Mouse (Mus musculus): ENCODE results near the gene Trim34b. TPM values are rescaled to one million over a fixed set of nuclear protein-coding genes. Genes with fewer than 3 reads are reported as not detected.
A peak's percentile ranks its signal among the peaks of the same experiment; 100 is the strongest.
"Not testable (repeated sequence)": the region's sequence is repeated elsewhere in the genome, so short reads cannot be mapped to it uniquely, and the experiment has no call there.

Trim34b gene
- polyA plus RNA-seq, 2 experiments = 0.11 TPM; not detected in 1

DNA sequence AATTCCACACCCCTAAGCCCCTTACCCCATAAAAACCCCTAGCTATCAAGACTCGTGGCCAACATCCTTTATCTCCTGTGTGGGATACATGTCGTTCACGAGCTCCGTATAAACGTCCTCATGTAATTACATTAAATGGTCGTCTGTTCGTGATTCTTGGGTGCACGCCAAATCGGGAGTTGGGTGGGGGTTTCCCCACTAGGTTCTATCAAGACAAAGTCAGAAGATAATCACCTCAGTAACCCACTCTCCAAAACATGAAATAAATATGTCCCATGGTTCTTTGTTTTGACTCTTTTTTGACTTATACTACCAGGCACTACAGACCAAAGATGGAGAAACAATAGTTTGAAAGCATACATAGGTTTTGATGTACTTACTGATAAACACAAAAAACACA is 7.2 kb upstream of the Trim34b start:
- no peak for ATAC-seq (ENCODE audit: low FRiP score, low read depth)
- no peak for TF ChIP-seq POLR2A (IDR thresholded peaks at IDR 0.05; ENCODE audit: borderline replicate concordance, extremely low read depth, insufficient read depth, insufficient read length)
- H3K9ac ChIP-seq (ENCODE audit: low read depth, low read length, severe bottlenecking) = no peak overlapping the region

GRCm38 (mm10) chr7:104335547-104335946 is 6.3 kb downstream of the Trim34b start:
- not testable (repeated sequence) for ATAC-seq (ENCODE audit: low FRiP score, low read depth); H3K9me3 ChIP-seq (ENCODE audit: control insufficient read depth, low read length); H3K27ac ChIP-seq (replicated peaks; ENCODE audit: low read depth, low read length); H3K9ac ChIP-seq (ENCODE audit: low read depth, low read length, severe bottlenecking); H3K27me3 ChIP-seq (ENCODE audit: control insufficient read depth, insufficient read depth, low read length); H3K4me2 ChIP-seq (replicated peaks; ENCODE audit: low read depth, low read length, severe bottlenecking); H3K4me3 ChIP-seq (replicated peaks; ENCODE audit: low read length); H3K36me3 ChIP-seq (ENCODE audit: control insufficient read depth, insufficient read depth, low read length); H3K4me1 ChIP-seq (ENCODE audit: control insufficient read depth, insufficient read depth, low read length); DNase-seq (ENCODE audit: low spot score)
- 69% methylated on average over 3 of the region's 3 CpGs for WGBS

More for the DNA sequence above, 7.2 kb upstream of the Trim34b start:
- H3K27ac ChIP-seq (replicated peaks; ENCODE audit: low read depth, low read length) = no peak overlapping the region
- no peak overlapping the region for H3K4me2 ChIP-seq (replicated peaks; ENCODE audit: low read depth, low read length, severe bottlenecking)
- no peaks in the 10 kb centered on the region for H3K4me1 ChIP-seq (ENCODE audit: control insufficient read depth, insufficient read depth, low read length)
- no peak for DNase-seq (ENCODE audit: low spot score)
- H3K4me3 ChIP-seq (replicated peaks; ENCODE audit: low read length) = no peak overlapping the region
- H3K36me3 ChIP-seq (ENCODE audit: control insufficient read depth, insufficient read depth, low read length) = no peaks in the 10 kb centered on the region
- 69% methylated on average over 9 of the region's 9 CpGs for WGBS
- H3K27me3 ChIP-seq (ENCODE audit: control insufficient read depth, insufficient read depth, low read length) = no peaks in the 10 kb centered on the region
- no peaks in the 10 kb centered on the region for H3K9me3 ChIP-seq (ENCODE audit: control insufficient read depth, low read length)

GRCm38 (mm10) chr7:104340744-104341143 is 11.5 kb downstream of the Trim34b start:
- DNase-seq (ENCODE audit: low spot score); H3K9ac ChIP-seq (ENCODE audit: low read depth, low read length, severe bottlenecking); H3K9me3 ChIP-seq (ENCODE audit: control insufficient read depth, low read length); H3K4me2 ChIP-seq (replicated peaks; ENCODE audit: low read depth, low read length, severe bottlenecking); H3K36me3 ChIP-seq (ENCODE audit: control insufficient read depth, insufficient read depth, low read length); H3K27me3 ChIP-seq (ENCODE audit: control insufficient read depth, insufficient read depth, low read length); ATAC-seq (ENCODE audit: low FRiP score, low read depth); H3K4me3 ChIP-seq (replicated peaks; ENCODE audit: low read length); H3K27ac ChIP-seq (replicated peaks; ENCODE audit: low read depth, low read length); H3K4me1 ChIP-seq (ENCODE audit: control insufficient read depth, insufficient read depth, low read length): not testable (repeated sequence)
- WGBS = 84% methylated on average over 2 of the region's 4 CpGs

DNA sequence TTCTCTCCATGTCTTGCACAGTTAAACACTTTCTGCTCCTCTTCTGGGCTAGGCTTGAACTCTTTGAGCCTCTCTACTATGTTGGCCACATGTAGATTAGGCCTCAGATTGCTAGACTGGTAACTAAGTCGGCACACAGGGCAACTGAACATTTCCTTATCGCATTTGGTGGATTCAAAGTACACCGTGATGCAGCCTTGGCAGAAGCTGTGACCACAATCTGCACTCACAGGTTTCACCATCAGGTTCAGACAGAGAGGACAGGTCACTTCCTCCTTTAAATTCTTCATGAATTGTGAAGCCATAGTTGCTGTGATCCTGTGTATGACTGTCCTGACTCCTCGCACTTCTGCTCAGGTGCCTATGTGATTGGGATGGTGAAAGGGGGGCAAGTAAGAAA is 18.8 kb downstream of the Trim34b start:
- ATAC-seq (ENCODE audit: low FRiP score, low read depth); H3K36me3 ChIP-seq (ENCODE audit: control insufficient read depth, insufficient read depth, low read length); H3K4me1 ChIP-seq (ENCODE audit: control insufficient read depth, insufficient read depth, low read length); H3K4me2 ChIP-seq (replicated peaks; ENCODE audit: low read depth, low read length, severe bottlenecking); H3K4me3 ChIP-seq (replicated peaks; ENCODE audit: low read length); DNase-seq (ENCODE audit: low spot score); H3K9me3 ChIP-seq (ENCODE audit: control insufficient read depth, low read length); H3K27ac ChIP-seq (replicated peaks; ENCODE audit: low read depth, low read length); H3K9ac ChIP-seq (ENCODE audit: low read depth, low read length, severe bottlenecking); H3K27me3 ChIP-seq (ENCODE audit: control insufficient read depth, insufficient read depth, low read length): not testable (repeated sequence)
- WGBS = 90% methylated on average over 4 of the region's 4 CpGs

DNA sequence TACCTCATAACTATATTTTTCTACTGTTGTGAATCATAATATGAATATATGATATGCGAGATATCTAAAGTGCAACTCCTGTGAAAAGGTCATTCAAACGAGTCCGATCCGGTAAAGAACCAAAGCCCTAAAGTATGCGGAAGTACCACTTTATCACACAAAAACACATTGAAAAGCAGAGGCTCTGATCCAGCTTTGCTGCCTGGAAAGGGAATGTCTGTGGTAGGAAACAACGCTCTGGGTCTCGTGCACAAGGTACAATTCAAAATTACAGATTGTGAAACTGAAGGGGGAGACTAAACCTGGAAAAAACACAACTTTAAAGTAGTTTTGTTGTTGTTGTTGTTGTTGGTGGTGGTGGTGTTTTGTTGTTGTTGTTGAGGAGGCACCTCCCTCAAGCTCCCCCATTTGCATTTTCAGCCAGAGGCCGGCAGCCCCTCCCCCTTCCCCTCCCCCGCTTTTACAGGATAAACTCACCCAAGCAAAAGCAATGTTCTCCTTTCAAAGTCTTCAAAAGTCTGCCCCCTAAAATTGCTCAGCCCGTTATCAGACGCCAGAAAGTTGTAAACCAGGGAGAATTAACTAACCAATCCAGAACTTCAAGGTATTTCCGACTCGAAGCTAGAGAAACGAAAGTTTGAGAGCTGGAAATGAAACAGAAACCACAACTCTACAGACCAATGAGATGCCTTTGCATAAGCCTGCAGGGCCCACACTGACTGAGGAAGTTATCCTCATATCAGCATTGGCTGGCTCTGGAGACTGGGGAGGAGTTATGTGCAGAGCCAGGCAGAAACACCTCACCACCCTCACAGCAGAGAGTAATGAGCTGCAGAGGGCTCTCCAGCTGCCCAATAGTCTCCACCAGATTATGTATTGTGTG is 23.7 kb downstream of the Trim34b start, which contains the start of gene Trim12c:
TSS of gene Trim12c (minus strand) at position 646 of the 883 bp plus-strand sequence.
- Histone ChIP-seq H3K9ac (ENCODE audit: low read depth, low read length, severe bottlenecking) (0 out of 2 replicates have a peak within 1 kb of the TSS, but pooled peaks have one; percentile 8), H3K27me3 (ENCODE audit: control insufficient read depth, insufficient read depth, low read length) (no peaks in the 10 kb centered on the region), H3K36me3 (ENCODE audit: control insufficient read depth, insufficient read depth, low read length) (no peaks in the 10 kb centered on the region), H3K27ac (replicated peaks; ENCODE audit: low read depth, low read length) (no peak within 1 kb of the TSS), H3K9me3 (ENCODE audit: control insufficient read depth, low read length) (no peaks in the 10 kb centered on the region), H3K4me3 (replicated peaks; ENCODE audit: low read length) (peak within 1 kb of the TSS; percentile 34), H3K4me1 (ENCODE audit: control insufficient read depth, insufficient read depth, low read length) (no peaks in the 10 kb centered on the region), H3K4me2 (replicated peaks; ENCODE audit: low read depth, low read length, severe bottlenecking) (peak within 1 kb of the TSS; percentile 49)
- TF ChIP-seq POLR2A (IDR thresholded peaks at IDR 0.05; ENCODE audit: borderline replicate concordance, extremely low read depth, insufficient read depth, insufficient read length) = no peak
- peak; percentile 84 for DNase-seq (ENCODE audit: low spot score)
- whole genome bisulfite sequencing = 6% methylated on average over 14 of the region's 14 CpGs
- peak; percentile 96 for ATAC-seq (ENCODE audit: low FRiP score, low read depth)

Data from limb, embryonic 14.5 days (tissue).